Mouse (Mus musculus): Measurements from ENCODE around the gene Tulp3. TPM values are rescaled to one million over a fixed set of nuclear protein-coding genes. Genes with fewer than 3 reads are reported as not detected.

Gene Tulp3
- polyA plus RNA-seq, 1 experiment from 2014 or later: 4.4 TPM

GRCm38 (mm10) chr6:128295876-128296749 is 59.5 kb downstream of the Tulp3 start:
- Histone ChIP-seq H3K4me3 (ENCODE audit: inconsistent target) (no peak overlapping the region), H3K36me3 (ENCODE audit: inconsistent target) (no peaks in the 10 kb centered on the region), H3K27ac (no peak overlapping the region), H3K79me2 (ENCODE audit: inconsistent target) (no peaks in the 10 kb centered on the region)
- WGBS (ENCODE audit: missing documents): 68% methylated on average over 5 of the region's 6 CpGs

- Histone ChIP-seq H3K27ac (no peak overlapping the region), H3K79me2 (ENCODE audit: inconsistent target) (no peaks in the 10 kb centered on the region), H3K4me3 (ENCODE audit: inconsistent target) (no peak overlapping the region), H3K36me3 (ENCODE audit: inconsistent target) (no peaks in the 10 kb centered on the region)
- WGBS (ENCODE audit: missing documents): 79% methylated on average over 5 of the region's 5 CpGs
These were observed 64.4 kb downstream of the Tulp3 start for GRCm38 (mm10) chr6:128291284-128291683.

GRCm38 (mm10) chr6:128288681-128289080 is 67.0 kb downstream of the Tulp3 start:
- no peaks in the 10 kb centered on the region for H3K79me2 ChIP-seq (ENCODE audit: inconsistent target)
- no peak overlapping the region for H3K4me3 ChIP-seq (ENCODE audit: inconsistent target)
- no peak overlapping the region for H3K27ac ChIP-seq
- H3K36me3 ChIP-seq (ENCODE audit: inconsistent target): no peaks in the 10 kb centered on the region
- 79% methylated on average over 6 of the region's 6 CpGs for WGBS (ENCODE audit: missing documents)

- Histone ChIP-seq H3K27ac (no peak overlapping the region), H3K79me2 (ENCODE audit: inconsistent target) (no peaks in the 10 kb centered on the region), H3K36me3 (ENCODE audit: inconsistent target) (no peaks in the 10 kb centered on the region), H3K4me3 (ENCODE audit: inconsistent target) (no peak overlapping the region)
- WGBS (ENCODE audit: missing documents): 3% methylated on average over 16 of the region's 16 CpGs
These were observed 69.7 kb downstream of the Tulp3 start for GRCm38 (mm10) chr6:128285792-128286430.

- no peaks in the 10 kb centered on the region for H3K36me3 ChIP-seq (ENCODE audit: inconsistent target)
- WGBS (ENCODE audit: missing documents): 82% methylated on average over 3 of the region's 3 CpGs
- no peak overlapping the region for H3K4me3 ChIP-seq (ENCODE audit: inconsistent target)
- no peaks in the 10 kb centered on the region for H3K79me2 ChIP-seq (ENCODE audit: inconsistent target)
- no peak overlapping the region for H3K27ac ChIP-seq
These were observed 73.5 kb downstream of the Tulp3 start for GRCm38 (mm10) chr6:128282126-128282525.

GRCm38 (mm10) chr6:128280472-128281145 is 75.0 kb downstream of the Tulp3 start:
- H3K27ac ChIP-seq: no peak overlapping the region
- 74% methylated on average over 14 of the region's 14 CpGs for WGBS (ENCODE audit: missing documents)
- H3K79me2 ChIP-seq (ENCODE audit: inconsistent target): no peaks in the 10 kb centered on the region
- H3K36me3 ChIP-seq (ENCODE audit: inconsistent target): no peaks in the 10 kb centered on the region
- H3K4me3 ChIP-seq (ENCODE audit: inconsistent target): no peak overlapping the region

- Histone ChIP-seq H3K4me3 (ENCODE audit: inconsistent target) (no peak overlapping the region), H3K79me2 (ENCODE audit: inconsistent target) (no peaks in the 10 kb centered on the region), H3K27ac (no peak overlapping the region), H3K36me3 (ENCODE audit: inconsistent target) (no peaks in the 10 kb centered on the region)
- 61% methylated on average over 5 of the region's 5 CpGs for WGBS (ENCODE audit: missing documents)
These were observed 76.0 kb downstream of the Tulp3 start for GRCm38 (mm10) chr6:128279608-128280007.

GRCm38 (mm10) chr6:128279099-128279498 is 76.6 kb downstream of the Tulp3 start:
- Histone ChIP-seq H3K27ac (no peak overlapping the region), H3K4me3 (ENCODE audit: inconsistent target) (no peak overlapping the region), H3K36me3 (ENCODE audit: inconsistent target) (no peaks in the 10 kb centered on the region), H3K79me2 (ENCODE audit: inconsistent target) (no peaks in the 10 kb centered on the region)
- 82% methylated on average over 4 of the region's 4 CpGs for WGBS (ENCODE audit: missing documents)

- WGBS (ENCODE audit: missing documents): 88% methylated on average over 11 of the region's 11 CpGs
- no peak overlapping the region for H3K4me3 ChIP-seq (ENCODE audit: inconsistent target)
- H3K79me2 ChIP-seq (ENCODE audit: inconsistent target): no peaks in the 10 kb centered on the region
- H3K27ac ChIP-seq: no peak overlapping the region
- no peaks in the 10 kb centered on the region for H3K36me3 ChIP-seq (ENCODE audit: inconsistent target)
These were observed 78.2 kb downstream of the Tulp3 start for GRCm38 (mm10) chr6:128277132-128278085.

GRCm38 (mm10) chr6:128276349-128276748 is 79.3 kb downstream of the Tulp3 start:
- no peaks in the 10 kb centered on the region for H3K36me3 ChIP-seq (ENCODE audit: inconsistent target)
- no peaks in the 10 kb centered on the region for H3K79me2 ChIP-seq (ENCODE audit: inconsistent target)
- H3K4me3 ChIP-seq (ENCODE audit: inconsistent target): no peak overlapping the region
- H3K27ac ChIP-seq: no peak overlapping the region
- 96% methylated on average over 6 of the region's 6 CpGs for WGBS (ENCODE audit: missing documents)

GRCm38 (mm10) chr6:128275506-128276064 is 80.1 kb downstream of the Tulp3 start:
- 93% methylated on average over 8 of the region's 8 CpGs for WGBS (ENCODE audit: missing documents)

GRCm38 (mm10) chr6:128273507-128273906 is 82.1 kb downstream of the Tulp3 start:
- H3K27ac ChIP-seq: no peak overlapping the region
- 93% methylated on average over 1 of the region's 1 CpGs for WGBS (ENCODE audit: missing documents)
- no peak overlapping the region for H3K4me3 ChIP-seq (ENCODE audit: inconsistent target)
- no peaks in the 10 kb centered on the region for H3K36me3 ChIP-seq (ENCODE audit: inconsistent target)
- no peaks in the 10 kb centered on the region for H3K79me2 ChIP-seq (ENCODE audit: inconsistent target)

More at GRCm38 (mm10) chr6:128275506-128276064, 80.1 kb downstream of the Tulp3 start:
- Histone ChIP-seq H3K27ac (no peak overlapping the region), H3K4me3 (ENCODE audit: inconsistent target) (no peak overlapping the region), H3K79me2 (ENCODE audit: inconsistent target) (no peaks in the 10 kb centered on the region), H3K36me3 (ENCODE audit: inconsistent target) (no peaks in the 10 kb centered on the region)

GRCm38 (mm10) chr6:128272754-128273153 is 82.9 kb downstream of the Tulp3 start:
- no peaks in the 10 kb centered on the region for H3K36me3 ChIP-seq (ENCODE audit: inconsistent target)
- no peak overlapping the region for H3K4me3 ChIP-seq (ENCODE audit: inconsistent target)
- no peaks in the 10 kb centered on the region for H3K79me2 ChIP-seq (ENCODE audit: inconsistent target)
- 94% methylated on average over 6 of the region's 17 CpGs for WGBS (ENCODE audit: missing documents)
- no peak overlapping the region for H3K27ac ChIP-seq

Measured in macrophage (primary cell).